In genomic region chr13:104023356-104023911, GRCm38 (mm10) we compare ENCODE assay signal across 10 mouse cellular contexts.
A peak's percentile ranks its signal among the peaks of the same experiment; 100 is the strongest.
DNase-seq lines count a peak whose midpoint lies in the region; ATAC-seq and TF ChIP-seq lines count a peak whose summit lies in the region.
"Had no signal": no experiment of that assay in that cellular context is flagged by ENCODE, and none has a peak within 500 bp of the region (broad histone marks: within the 10 kb centered on the region; RNA-seq: fewer than 3 reads in every experiment).

No protein-coding gene starts in this region.

- H3K36me3 ChIP-seq in kidney, adult 2 months (ENCODE audit: control insufficient read depth, insufficient read depth, low read length): no peaks in the 10 kb centered on the region
- H3K36me3 ChIP-seq in kidney, embryonic 14.5 days (ENCODE audit: control insufficient read depth, insufficient read depth, low read length): no peaks in the 10 kb centered on the region
- H3K36me3 ChIP-seq in limb, embryonic 12.5 days: no peaks in the 10 kb centered on the region
- H3K36me3 ChIP-seq in hindbrain, embryonic 10.5 days: peaks cover 6% of the 10 kb centered on the region; the same call in 1 of the 2 replicates
- peaks cover 16% of the 10 kb centered on the region for H3K36me3 ChIP-seq in midbrain, embryonic 13.5 days
- H3K36me3 ChIP-seq in forebrain, embryonic 13.5 days (ENCODE audit: poor library complexity, severe bottlenecking): peaks cover 5% of the 10 kb centered on the region

- no peaks in the 10 kb centered on the region for H3K27me3 ChIP-seq in kidney, adult 2 months (replicated peaks; ENCODE audit: control insufficient read depth, insufficient read depth, low read length)
- H3K27me3 ChIP-seq in kidney, embryonic 14.5 days (ENCODE audit: control insufficient read depth, insufficient read depth, low read length): no peaks in the 10 kb centered on the region
- H3K27me3 ChIP-seq in limb, embryonic 12.5 days: no peaks in the 10 kb centered on the region
- peaks cover 40% of the 10 kb centered on the region for H3K27me3 ChIP-seq in hindbrain, embryonic 10.5 days (ENCODE audit: insufficient read depth, poor library complexity, severe bottlenecking)
- peaks cover 14% of the 10 kb centered on the region for H3K27me3 ChIP-seq in midbrain, embryonic 13.5 days
- H3K27me3 ChIP-seq in forebrain, embryonic 13.5 days: no peaks in the 10 kb centered on the region

- H3K27ac ChIP-seq in kidney, adult 2 months (ENCODE audit: insufficient read depth, low read depth, low read length): peak overlapping the region; percentile 68
- H3K27ac ChIP-seq in kidney, embryonic 14.5 days (ENCODE audit: low read depth, low read length): no peak overlapping the region
- peak overlapping the region; percentile 73 for H3K27ac ChIP-seq in limb, embryonic 12.5 days
- no peak overlapping the region for H3K27ac ChIP-seq in hindbrain, embryonic 10.5 days
- H3K27ac ChIP-seq in midbrain, embryonic 13.5 days: no peak overlapping the region
- H3K27ac ChIP-seq in forebrain, embryonic 13.5 days: no peak overlapping the region

- H3K9ac ChIP-seq in kidney, embryonic 14.5 days (ENCODE audit: low read depth, low read length): no peak overlapping the region
- H3K9ac ChIP-seq in limb, embryonic 12.5 days (replicated peaks): no peak overlapping the region
- no peak overlapping the region for H3K9ac ChIP-seq in midbrain, embryonic 13.5 days (replicated peaks)
- H3K9ac ChIP-seq in forebrain, embryonic 13.5 days: no peak overlapping the region

- peak; percentile 61 for DNase-seq in kidney, adult 2 months
- peak; percentile 68 for DNase-seq in right cerebral cortex, adult 18-20 months
- DNase-seq in right cerebral cortex, postnatal 4 days: no peak
- no peak for DNase-seq in hindbrain, embryonic 10.5 days (ENCODE audit: low spot score)
- DNase-seq: cerebellum, postnatal 10 days had no signal

- 28% methylated on average over 11 of the region's 11 CpGs for WGBS in kidney, adult 2 months
- WGBS in kidney, embryonic 14.5 days: 45% methylated on average over 11 of the region's 11 CpGs
- 19% methylated on average over 11 of the region's 11 CpGs for WGBS in limb, embryonic 12.5 days
- 80% methylated on average over 11 of the region's 11 CpGs for WGBS in hindbrain, embryonic 10.5 days
- WGBS in midbrain, embryonic 13.5 days: 81% methylated on average over 11 of the region's 11 CpGs
- 75% methylated on average over 11 of the region's 11 CpGs for WGBS in forebrain, embryonic 13.5 days

- no peak overlapping the region for H3K4me2 ChIP-seq in kidney, embryonic 14.5 days (replicated peaks; ENCODE audit: low read depth, low read length)
- H3K4me2 ChIP-seq in limb, embryonic 12.5 days: peak overlapping the region; percentile 37
- H3K4me2 ChIP-seq in midbrain, embryonic 13.5 days (replicated peaks): no peak overlapping the region
- no peak overlapping the region for H3K4me2 ChIP-seq in forebrain, embryonic 13.5 days

- H3K4me1 ChIP-seq in kidney, adult 2 months (ENCODE audit: control insufficient read depth, insufficient read depth, low read length): peaks cover 11% of the 10 kb centered on the region
- H3K4me1 ChIP-seq in kidney, embryonic 14.5 days (ENCODE audit: control insufficient read depth, insufficient read depth, low read length): peaks cover 16% of the 10 kb centered on the region
- H3K4me1 ChIP-seq in limb, embryonic 12.5 days (replicated peaks): peaks cover 33% of the 10 kb centered on the region
- peaks cover 27% of the 10 kb centered on the region for H3K4me1 ChIP-seq in hindbrain, embryonic 10.5 days (replicated peaks)
- H3K4me1 ChIP-seq in midbrain, embryonic 13.5 days (replicated peaks): peaks cover 13% of the 10 kb centered on the region
- H3K4me1 ChIP-seq in forebrain, embryonic 13.5 days: peaks cover 14% of the 10 kb centered on the region

- no peak for ATAC-seq in kidney, embryonic 14.5 days (ENCODE audit: low FRiP score, low TSS enrichment)
- peak; percentile 75 for ATAC-seq in limb, embryonic 12.5 days (ENCODE audit: insufficient number of reproducible peaks, insufficient read depth, low FRiP score, low TSS enrichment, low read depth)
- no peak for ATAC-seq in midbrain, embryonic 13.5 days
- no peak for ATAC-seq in forebrain, embryonic 13.5 days
- ATAC-seq: forebrain, embryonic 16.5 days had no signal

- TF ChIP-seq CTCF in kidney, adult 2 months (conservative IDR thresholded peaks at IDR 0.05; ENCODE audit: insufficient read depth, insufficient read length, low read depth, low read length): no peak

- no peaks in the 10 kb centered on the region for H3K9me3 ChIP-seq in kidney, embryonic 14.5 days (ENCODE audit: control insufficient read depth, low read length)
- H3K9me3 ChIP-seq in limb, embryonic 12.5 days: peaks cover 5% of the 10 kb centered on the region
- H3K9me3 ChIP-seq in hindbrain, embryonic 10.5 days: peaks cover 5% of the 10 kb centered on the region
- no peaks in the 10 kb centered on the region for H3K9me3 ChIP-seq in midbrain, embryonic 13.5 days
- no peaks in the 10 kb centered on the region for H3K9me3 ChIP-seq in forebrain, embryonic 13.5 days (replicated peaks)

- H3K4me3 ChIP-seq in kidney, adult 2 months (ENCODE audit: insufficient read depth, low read depth, low read length): no peak overlapping the region
- H3K4me3 ChIP-seq in kidney, embryonic 14.5 days (ENCODE audit: low read length): no peak overlapping the region
- no peak overlapping the region for H3K4me3 ChIP-seq in limb, embryonic 12.5 days (replicated peaks)
- no peak overlapping the region for H3K4me3 ChIP-seq in hindbrain, embryonic 10.5 days
- no peak overlapping the region for H3K4me3 ChIP-seq in midbrain, embryonic 13.5 days (replicated peaks)
- H3K4me3 ChIP-seq in forebrain, embryonic 13.5 days: no peak overlapping the region

- no peak for TF ChIP-seq POLR2A in kidney, adult 2 months (IDR thresholded peaks at IDR 0.05; ENCODE audit: low read depth, low read length)

Comparison
In these comparisons a context has a peak if more than half of its experiments do, and no peak if none do; other contexts are left out.
1. DNase-seq: peak in kidney, adult 2 months (single experiment) and right cerebral cortex, adult 18-20 months (single experiment); none in right cerebral cortex, postnatal 4 days (single experiment) and hindbrain, embryonic 10.5 days (single experiment).
2. H3K27ac ChIP-seq: peak in kidney, adult 2 months (single experiment) and limb, embryonic 12.5 days (single experiment); none in kidney, embryonic 14.5 days (single experiment), hindbrain, embryonic 10.5 days (single experiment), midbrain, embryonic 13.5 days (single experiment) and forebrain, embryonic 13.5 days (single experiment).